Mouse (Mus musculus) adrenal gland, postnatal 0 days (tissue): ENCODE data around the gene Fkbp5. TPM values are rescaled to one million over a fixed set of nuclear protein-coding genes. Genes with fewer than 3 reads are reported as not detected.

ENCODE experiments used
- microRNA-seq: library from miRNA; unstranded; fragments of <30 nt; microRNA quantifications from one replicate; pipeline ENCODE4, GENCODE M21; 2016; ENCODE audit warnings: borderline replicate concordance; ENCODE audit not compliant: insufficient number of aligned reads
- polyA plus RNA-seq: library from polyadenylated mRNA; unstranded; fragments of >200 nt; fragmentation: Nextera tagmentation; extraction: Ambion mirVana; gene quantifications from 2 replicates; pipeline ENCODE4 v1.2.1, GENCODE M21; 2015

Gene Fkbp5
- 24.5 and 33.5 TPM in 2 replicates for polyA plus RNA-seq

GRCm38 (mm10) chr17:28517441-28517955 lies at the start of gene Fkbp5:
Gene Fkbp5, minus strand, starts transcription at chr17:28517527.

GRCm38 (mm10) chr17:28560598-28560997 lies 43.3 kb upstream of the Fkbp5 start, which contains the start of gene Clps:
Gene Clps, minus strand, starts transcription at chr17:28560766.

GRCm38 (mm10) chr17:28549111-28549510 lies 31.8 kb upstream of the Fkbp5 start, which contains the start of gene Clpsl2:
Gene Clpsl2, plus strand, starts transcription at chr17:28549411.

GRCm38 (mm10) chr17:28530506-28530905 lies 13.2 kb upstream of the Fkbp5 start, which contains the start of gene Armc12:
Gene Armc12, plus strand, starts transcription at chr17:28530806.

DNA sequence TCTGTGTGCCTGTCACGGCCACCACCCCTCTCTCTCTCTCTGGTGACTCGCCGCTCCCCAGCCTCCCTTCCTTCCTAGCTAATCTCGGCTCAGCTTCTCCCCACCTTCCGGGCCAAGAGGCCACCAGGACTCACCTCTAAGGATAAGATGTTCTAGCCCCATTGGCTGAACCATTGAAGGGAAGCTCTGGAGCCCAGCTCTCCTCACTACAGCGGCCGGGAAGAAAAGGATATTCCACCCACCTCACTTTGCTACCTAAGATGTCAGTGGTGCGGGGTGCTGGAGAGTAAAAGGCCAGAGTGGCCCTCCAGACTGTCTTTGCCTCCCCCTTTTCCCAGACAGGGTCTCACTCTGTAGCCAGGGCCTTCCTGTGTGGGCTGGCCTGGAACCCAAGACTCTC lies 152.2 kb downstream of the Fkbp5 start, which contains the start of gene Tulp1:
Gene Tulp1 (minus strand): TSS at position 101 of the 400 bp plus-strand sequence.

GRCm38 (mm10) chr17:28350466-28351352 lies 166.6 kb downstream of the Fkbp5 start, which contains the start of gene Tead3:
Gene Tead3, minus strand, starts transcription at chr17:28350817.

Small RNA genes lying within 50 kb of the gene (microRNA-seq; reads per million reads assigned to microRNA genes)
- not detected for gene Gm25195
- gene Mir6969 = not detected

Other genes starting within 250 kb of the Fkbp5 start
- 21.6 and 30.3 TPM in 2 replicates for gene Fance, start 204.0 kb downstream of the Fkbp5 start, polyA plus RNA-seq
- 508 and 655 TPM in 2 replicates for gene Rpl10a, start 189.1 kb downstream of the Fkbp5 start, polyA plus RNA-seq
- 4.6 and 6.3 TPM in 2 replicates for gene Tead3, start 166.7 kb downstream of the Fkbp5 start, polyA plus RNA-seq
- gene Tulp1, start 152.3 kb downstream of the Fkbp5 start, polyA plus RNA-seq = 3.3 and 4.6 TPM in 2 replicates
- not detected in 2 replicates for gene Armc12, start 13.3 kb upstream of the Fkbp5 start, polyA plus RNA-seq
- not detected in 2 replicates for gene Clpsl2, start 31.9 kb upstream of the Fkbp5 start, polyA plus RNA-seq
- gene Clps, start 43.2 kb upstream of the Fkbp5 start, polyA plus RNA-seq = 2.8 TPM in 1 of 2 replicates, not detected in the other
- 5.3 and 8.9 TPM in 2 replicates for gene Lhfpl5, start 58.1 kb upstream of the Fkbp5 start, polyA plus RNA-seq
- 29.1 and 41.5 TPM in 2 replicates for gene Srpk1, start 105.2 kb upstream of the Fkbp5 start, polyA plus RNA-seq
- gene Slc26a8, start 172.7 kb upstream of the Fkbp5 start, polyA plus RNA-seq = 0.47 and 0.95 TPM in 2 replicates
- gene Mapk14, start 173.8 kb upstream of the Fkbp5 start, polyA plus RNA-seq = 24.6 and 35.4 TPM in 2 replicates
- 1.1 and 1.6 TPM in 2 replicates for gene AC170998.1, start 208.6 kb upstream of the Fkbp5 start, polyA plus RNA-seq